Mouse (Mus musculus) kidney, postnatal 36 days (tissue): ENCODE results near the gene Cdkn2aip.

ENCODE experiments used
- DNase-seq, 2 experiments: peaks; one replicate each; pipeline ENCODE4 v3.0.0; 2021 to 2022; ENCODE audit warnings: mixed read lengths in 2 of 2

Gene Cdkn2aip

DNA sequence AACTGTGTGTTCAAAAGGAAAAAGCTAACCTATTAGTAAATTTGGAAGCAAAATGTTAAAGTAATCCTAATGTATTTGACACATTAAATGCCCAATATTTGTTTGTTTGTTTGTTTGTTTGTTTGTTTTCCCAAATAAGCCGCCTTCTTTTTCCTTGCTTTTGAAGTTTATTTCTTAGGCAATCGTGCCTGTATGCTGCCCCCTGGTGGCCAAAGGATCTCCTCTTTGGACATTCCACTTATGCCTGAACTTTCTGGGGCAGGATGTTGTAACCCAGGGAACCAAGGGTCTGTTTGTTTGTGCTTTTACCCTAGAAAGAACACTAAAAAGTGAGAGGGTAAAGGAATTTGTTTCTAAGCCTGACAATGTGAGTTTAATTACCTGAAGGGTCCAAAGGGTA, 20.6 kb downstream of the Cdkn2aip start:
- peak; percentile 84 to 97 for DNase-seq

DNA sequence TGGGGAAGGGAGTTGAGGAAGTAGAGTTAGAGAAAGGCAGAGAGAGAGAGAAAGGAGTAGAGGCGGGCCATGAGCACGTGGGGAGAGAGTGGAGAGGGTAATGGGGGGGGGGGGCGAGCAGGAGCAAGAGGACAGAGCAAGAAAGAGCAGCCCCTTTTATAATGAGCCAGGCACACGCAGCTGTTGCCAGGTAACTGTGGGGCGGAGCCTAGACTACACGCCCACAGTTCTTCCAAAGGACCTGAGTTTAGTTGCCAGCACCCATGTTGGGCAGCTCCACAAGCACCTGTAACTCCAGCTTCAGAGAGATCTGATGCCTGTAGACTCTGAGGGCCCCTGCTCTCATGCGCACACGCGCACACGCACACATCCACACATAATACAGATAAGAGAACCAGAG, 21.9 kb downstream of the Cdkn2aip start:
- no peak for DNase-seq

- DNase-seq, result no peak
Observed at GRCm38 (mm10) chr8:47691303-47691702, 22.4 kb downstream of the Cdkn2aip start.

- DNase-seq, result peak; percentile 31 to 51
Observed at GRCm38 (mm10) chr8:47690674-47691078, 23.1 kb downstream of the Cdkn2aip start.

GRCm38 (mm10) chr8:47689704-47690326, 23.9 kb downstream of the Cdkn2aip start:
- DNase-seq, result peak in 1 of 2 experiments; percentile 67

DNA sequence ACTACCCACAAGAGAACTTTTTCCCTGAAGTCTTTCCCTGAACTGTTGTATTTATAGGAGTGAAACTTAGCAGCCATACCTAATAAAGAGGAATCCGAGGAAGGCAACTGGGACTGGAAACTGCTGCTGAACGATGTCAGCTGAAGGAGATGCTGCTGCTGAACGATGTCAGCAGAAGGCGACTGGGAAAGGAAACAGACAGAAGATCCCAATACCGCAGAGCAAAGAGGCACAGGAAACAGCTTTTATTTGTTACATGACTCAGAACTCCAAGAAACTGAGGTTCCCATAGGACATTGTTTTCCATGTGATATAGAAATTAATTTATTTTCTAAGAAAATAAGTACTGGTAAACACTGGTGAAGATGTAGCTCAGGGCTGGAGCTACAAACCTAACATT, 29.3 kb downstream of the Cdkn2aip start:
- DNase-seq, result no peak

DNA sequence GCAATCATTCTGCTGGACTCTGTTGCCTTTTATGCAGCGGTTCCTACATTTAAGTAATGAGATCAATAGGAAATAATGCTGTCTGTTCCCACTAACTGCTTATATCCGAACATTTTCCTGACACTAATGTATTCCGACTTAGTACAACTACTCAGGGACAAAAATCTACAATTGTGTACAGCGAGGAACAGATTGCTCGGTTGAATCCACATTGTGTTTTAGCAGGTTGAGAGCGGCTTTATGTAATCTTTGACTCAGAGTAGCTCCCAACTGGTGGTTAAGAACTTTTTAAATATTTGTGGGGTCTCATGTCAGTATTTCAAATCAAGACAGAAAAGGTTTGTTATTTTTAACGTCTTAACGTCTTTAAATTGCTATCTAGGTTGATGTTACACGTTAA, 29.7 kb downstream of the Cdkn2aip start:
- DNase-seq, result no peak

DNA sequence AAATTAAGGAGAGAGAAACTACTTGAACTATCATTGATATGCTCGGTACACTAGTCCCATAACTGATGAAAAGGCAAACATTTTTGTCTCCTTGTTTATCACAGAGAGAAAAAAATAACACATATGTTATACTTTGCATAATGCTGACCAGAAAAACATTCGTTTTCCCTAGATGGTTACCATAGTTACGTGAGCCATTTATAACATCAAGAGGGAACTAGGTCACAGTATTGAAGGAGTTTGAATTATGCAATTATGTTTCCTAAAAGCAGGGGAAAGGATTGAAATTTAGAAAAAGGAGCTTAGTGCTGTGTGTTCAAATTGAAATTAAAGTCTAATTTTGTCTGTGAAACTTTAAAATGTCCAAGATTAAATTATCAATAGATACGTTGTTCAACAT, 33.4 kb downstream of the Cdkn2aip start:
- no peak for DNase-seq

GRCm38 (mm10) chr8:47679603-47680002, 34.1 kb downstream of the Cdkn2aip start:
- DNase-seq, result no peak

GRCm38 (mm10) chr8:47676631-47677030, 37.1 kb downstream of the Cdkn2aip start:
- DNase-seq, result no peak

- no peak for DNase-seq
Observed at GRCm38 (mm10) chr8:47676224-47676623, 37.5 kb downstream of the Cdkn2aip start.

DNA sequence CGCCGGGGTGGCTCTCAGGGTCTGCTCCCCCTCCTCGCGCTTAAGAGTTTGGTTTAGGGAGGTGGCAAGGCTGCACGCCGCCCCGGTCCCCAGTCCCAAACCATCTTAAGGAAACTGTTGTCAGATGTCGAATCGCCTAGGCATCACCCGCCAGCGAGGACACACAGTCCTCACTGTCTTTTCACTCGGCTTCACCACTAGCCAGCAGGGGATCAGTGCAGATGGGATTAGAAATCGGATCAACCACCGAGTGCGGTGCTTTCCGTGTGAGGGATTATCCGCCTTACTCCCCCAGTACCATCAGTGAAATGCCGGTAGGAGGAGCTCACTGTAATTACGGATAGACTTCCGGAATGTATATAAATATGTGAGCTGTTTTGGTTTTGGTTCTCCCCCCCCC, 37.9 kb downstream of the Cdkn2aip start:
- DNase-seq, result no peak

DNA sequence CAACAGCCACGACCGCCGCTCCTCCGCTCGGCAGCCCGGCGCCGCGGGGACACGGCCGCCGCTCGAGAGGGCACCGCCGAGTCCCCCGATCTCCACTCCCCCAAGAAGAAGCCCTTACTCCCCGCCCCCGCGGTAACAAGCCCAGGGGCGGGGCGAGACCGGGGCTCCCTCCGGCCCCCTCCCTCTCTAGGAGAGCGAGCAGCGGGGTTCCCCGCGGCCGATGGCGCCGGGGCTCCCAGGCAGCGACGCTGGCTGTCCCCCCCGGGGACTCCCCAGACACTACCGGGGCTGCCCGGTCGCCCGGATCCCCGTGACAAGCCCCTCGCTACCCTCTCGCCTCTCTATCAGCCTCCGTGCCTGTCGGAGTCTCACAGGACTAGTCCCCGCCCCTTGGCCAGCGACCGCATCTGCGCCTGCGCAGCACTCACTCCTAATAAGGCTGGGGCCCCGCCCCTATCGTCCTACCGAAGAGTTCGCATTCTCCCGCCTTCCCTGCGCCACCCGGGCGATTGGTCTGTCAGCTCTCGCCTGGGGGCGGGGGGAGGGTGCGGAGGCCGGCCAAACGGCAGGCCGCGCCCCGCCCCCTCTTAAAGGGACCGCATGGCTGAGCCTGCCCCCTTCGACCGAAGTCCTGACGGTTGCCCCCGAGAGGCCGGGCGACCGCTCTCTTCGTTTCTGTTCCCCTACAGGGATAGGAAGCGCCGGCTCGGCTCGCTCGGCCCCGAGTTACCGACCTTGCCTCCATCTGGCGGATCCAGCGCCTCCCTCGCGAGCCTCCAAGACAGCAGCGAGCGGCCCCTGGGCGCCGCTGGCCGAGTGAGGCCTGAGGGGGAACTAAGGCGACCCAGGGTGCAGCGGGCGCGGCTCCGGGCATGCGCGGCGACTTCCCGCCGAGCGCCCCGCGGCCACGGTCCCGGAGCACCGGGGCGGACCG, 38.7 kb downstream of the Cdkn2aip start, which contains the start of gene Ing2:
TSS of gene Ing2 (minus strand) at position 780 of the 934 bp plus-strand sequence.
- DNase-seq, result peak; percentile 100

DNA sequence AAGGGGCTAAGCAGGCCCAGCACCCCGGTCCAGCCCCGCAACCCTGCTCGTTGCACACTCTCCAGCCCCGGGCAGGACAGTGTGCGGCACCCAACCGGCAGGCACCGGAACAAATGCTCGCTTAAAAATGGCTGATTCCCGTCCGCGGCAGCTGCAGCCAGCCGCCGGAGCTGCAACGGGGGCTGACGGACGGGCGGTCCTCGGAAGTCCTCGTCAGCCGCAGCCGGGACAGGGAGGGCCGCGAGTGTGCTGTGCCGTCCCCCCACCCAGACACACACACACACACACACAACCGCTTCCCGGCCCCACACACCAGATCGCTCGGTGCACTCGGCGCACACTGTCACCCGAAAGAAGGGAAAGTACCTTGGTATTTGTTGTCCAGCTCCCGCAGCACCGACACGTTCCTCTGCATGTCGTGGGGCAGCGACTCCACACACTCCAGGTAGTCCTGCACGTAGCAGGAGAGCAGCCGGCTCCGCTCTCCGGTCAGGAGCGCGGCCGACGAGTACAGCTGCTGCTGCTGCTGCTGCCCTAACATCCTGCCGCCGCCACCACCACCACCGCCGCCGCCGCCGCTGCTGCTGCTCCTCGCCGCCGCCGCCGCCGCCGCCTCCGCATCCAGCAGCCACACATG, 39.5 kb downstream of the Cdkn2aip start:
- peak in 1 of 2 experiments; percentile 24 for DNase-seq

- peak; percentile 89 to 96 for DNase-seq
Observed at GRCm38 (mm10) chr8:47673317-47674139, 40.2 kb downstream of the Cdkn2aip start.

GRCm38 (mm10) chr8:47664231-47664785, 49.4 kb downstream of the Cdkn2aip start:
- DNase-seq, result peak in 1 of 2 experiments; percentile 13

- DNase-seq, result peak; percentile 71 to 73
Observed at GRCm38 (mm10) chr8:47663201-47663600, 50.5 kb downstream of the Cdkn2aip start.

DNA sequence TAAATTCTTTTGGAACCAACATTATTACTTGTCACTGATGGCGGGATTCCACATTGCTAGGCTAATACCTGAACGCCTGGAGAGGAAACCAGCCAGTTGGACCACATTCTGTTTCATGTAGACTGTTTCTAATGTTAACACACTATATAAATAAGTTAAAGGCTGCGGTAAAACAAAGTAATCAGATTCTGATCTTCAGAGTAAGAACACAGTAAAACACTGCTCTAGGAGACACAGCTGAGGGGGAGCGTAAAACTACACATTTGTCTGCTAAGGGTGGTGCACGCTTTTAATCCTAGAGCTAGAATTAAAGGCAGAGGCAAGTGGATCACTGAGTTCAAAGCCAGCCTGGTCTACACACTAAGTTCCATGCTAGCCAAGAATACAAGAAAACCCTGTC, 51.0 kb downstream of the Cdkn2aip start:
- no peak for DNase-seq

DNA sequence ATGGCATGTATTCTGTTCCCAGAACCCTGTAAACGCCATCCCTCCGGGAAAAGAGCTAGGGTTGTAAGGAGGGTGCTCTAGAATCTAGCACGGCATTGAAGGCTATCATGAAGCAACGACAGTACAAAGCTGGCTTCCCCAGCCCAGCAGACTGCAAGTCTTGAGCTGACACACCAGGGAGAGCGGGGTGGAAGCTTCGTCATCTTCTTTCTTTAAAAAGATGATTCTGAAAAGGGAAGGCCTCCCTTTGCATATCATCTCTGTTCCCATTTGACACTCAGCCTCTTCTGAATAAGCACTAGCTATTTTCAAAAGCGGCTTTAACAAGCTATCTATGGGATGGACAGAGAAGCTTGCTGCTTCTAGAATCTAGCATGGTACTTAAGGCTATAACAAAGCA, 53.3 kb downstream of the Cdkn2aip start:
- no peak for DNase-seq

GRCm38 (mm10) chr8:47659463-47659862, 54.3 kb downstream of the Cdkn2aip start:
- DNase-seq, result peak in 1 of 2 experiments; percentile 17
